Mouse (Mus musculus) thymus, postnatal 36 days (tissue): Measurements from ENCODE around the gene Calcrl.
"Not testable (repeated sequence)": the region's sequence is repeated elsewhere in the genome, so short reads cannot be mapped to it uniquely, and the experiment has no call there.

ENCODE experiments used
- DNase-seq, 2 experiments: peaks; one replicate each; pipeline ENCODE4 v3.0.0; 2022; ENCODE audit warnings: mixed read lengths in 2 of 2

The Calcrl gene

DNA sequence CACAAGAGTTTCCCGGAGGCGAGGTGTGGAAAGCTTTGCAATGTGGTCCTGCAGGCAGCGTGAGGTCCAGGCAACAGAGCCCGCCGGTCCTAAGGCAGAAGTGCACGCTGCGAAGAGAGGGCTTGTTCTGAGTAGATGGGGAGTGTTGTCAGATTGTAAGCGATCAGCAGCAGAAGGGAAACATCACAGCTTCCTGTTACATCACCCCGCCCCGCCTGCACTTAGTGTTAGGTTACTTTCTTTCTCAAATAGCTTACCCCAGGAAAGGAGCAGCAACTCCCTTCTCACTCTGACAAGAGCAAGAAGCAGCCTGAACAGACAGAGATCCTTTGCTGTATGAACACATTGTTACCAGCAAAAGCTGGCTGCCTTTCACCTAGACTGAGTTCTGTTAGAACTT is at the start of gene Calcrl:
Gene Calcrl, minus strand, starts transcription at position 274 of the 400 bp plus-strand sequence.
- DNase-seq: peak; percentile 79 to 85

DNA sequence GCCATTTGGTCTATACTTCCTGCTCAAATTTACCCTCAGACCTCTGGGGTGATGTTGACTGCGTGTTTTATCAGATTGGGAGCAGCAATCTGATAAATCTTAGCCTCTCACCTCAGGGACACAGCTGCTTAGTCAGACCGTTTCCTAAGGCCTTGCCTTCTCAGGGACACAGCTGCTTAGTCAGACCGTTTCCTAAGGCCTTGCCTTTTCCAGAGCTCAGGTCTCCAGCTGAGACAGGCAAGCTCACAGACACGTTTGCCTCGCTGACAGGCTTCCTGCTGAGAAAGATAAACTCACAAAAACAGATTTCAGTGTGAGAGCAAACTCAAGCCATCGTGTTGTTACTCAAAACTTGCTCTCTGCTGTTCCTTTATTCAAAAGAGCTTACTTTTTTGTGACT is 49.4 kb upstream of the Calcrl start:
- no peak for DNase-seq

DNA sequence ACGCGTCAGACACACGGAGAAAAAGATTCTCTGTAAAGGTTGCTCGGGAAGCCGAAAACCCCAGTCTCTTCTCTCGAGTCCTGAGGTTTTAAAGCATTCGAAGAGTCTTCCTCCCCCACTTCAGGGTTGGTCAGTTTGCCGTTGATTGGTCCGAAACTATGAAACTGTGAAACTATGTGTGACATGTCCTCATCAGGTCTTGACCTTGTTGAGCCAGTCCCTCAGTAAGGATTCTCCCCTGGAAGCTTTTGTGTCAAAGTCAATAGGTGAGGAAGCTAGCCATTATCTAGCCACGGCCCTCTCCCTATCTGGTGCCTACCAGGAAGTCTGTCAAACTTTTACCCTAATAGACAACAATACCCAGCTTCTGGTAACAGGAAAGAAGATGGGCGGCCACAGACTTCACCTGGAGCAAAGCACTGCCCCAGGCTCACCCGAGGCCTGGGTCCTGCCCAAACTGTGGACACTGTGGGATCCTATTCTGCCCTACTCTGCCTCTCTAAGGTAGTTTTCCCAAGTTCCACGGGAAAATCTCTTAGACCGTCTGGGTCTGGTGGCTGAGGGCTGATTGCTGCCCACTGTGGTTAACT is 48.8 kb upstream of the Calcrl start:
- DNase-seq: no peak

DNA sequence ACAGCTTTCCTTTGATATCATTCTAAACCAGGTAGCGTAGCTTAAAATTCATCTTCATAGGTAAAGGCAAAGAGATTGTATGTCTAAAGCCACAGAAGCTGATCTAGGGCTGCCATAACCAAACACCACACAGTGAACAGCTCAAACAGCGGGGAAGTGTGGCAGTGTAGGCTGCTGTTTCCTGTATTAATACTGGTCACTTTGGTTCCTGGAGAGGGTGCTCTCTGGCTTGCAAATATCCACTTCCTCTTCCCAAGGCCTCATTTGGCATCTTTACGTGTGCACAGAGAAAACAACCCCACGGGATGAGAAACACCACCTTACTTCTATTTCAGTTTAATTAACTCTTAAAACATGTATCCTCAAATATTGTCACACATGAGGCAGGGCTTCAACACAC is 42.2 kb upstream of the Calcrl start:
- DNase-seq: no peak

DNA sequence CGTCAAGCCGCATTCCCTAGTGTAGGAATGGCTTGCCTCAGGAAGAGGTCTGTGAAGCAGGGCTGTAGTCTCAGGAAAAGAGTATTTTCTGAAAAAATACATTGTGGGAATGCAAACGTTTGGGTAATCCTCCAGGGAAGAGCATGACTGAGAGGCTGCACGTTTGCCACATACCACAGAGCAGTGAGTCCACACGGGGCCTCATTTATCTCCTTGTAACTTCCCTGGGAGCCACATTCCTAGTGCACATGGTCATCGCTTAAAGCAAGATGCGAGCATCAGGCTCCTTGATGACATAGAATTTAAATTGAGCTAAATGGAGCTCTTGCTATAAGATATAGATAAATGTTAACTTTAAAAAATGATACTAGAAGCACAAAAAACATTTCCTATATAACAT is 39.7 kb upstream of the Calcrl start:
- DNase-seq: no peak

DNA sequence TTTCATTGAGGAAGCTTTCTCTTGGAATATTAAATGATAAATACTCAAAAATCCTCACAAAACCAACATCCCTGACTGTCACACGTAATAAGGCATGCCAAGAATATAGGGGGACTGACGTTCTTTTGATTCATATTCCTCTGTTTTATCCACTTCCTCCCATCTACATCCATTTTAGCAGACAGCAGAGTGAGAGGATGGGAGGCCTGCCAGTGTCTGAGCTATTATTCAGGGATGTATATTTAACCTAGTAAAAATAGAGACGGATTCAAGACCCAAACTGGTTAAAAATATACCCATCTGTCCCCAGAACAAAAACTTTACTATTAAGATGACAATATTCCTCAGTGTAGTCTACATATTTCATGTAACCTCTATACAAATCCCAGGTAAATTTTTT is 37.2 kb upstream of the Calcrl start:
- DNase-seq: no peak

DNA sequence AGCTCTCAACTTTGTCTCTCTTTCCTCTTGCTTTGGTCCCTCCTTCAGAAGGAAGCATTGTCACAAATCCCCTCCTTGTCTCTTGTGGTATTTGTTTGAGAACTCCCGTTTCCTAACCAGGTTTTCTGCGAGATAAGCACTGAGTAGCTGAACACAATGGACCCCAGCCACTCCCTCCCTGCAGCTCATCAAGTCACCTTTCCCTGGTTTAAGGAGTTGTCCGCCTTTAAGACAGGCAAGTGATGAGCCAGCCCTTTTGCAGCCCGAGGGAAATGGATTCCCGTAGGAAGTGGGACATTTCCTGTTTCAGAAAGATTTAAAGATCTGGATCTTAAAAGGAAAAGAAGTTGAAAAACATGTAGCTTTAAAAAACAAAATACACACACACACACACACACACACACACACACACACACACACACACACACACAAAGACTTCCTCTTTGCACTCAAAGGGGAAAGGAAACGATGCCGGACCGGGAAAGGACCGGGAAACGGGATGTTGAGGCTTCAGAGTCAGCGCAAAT is 34.5 kb upstream of the Calcrl start:
- no peak for DNase-seq

DNA sequence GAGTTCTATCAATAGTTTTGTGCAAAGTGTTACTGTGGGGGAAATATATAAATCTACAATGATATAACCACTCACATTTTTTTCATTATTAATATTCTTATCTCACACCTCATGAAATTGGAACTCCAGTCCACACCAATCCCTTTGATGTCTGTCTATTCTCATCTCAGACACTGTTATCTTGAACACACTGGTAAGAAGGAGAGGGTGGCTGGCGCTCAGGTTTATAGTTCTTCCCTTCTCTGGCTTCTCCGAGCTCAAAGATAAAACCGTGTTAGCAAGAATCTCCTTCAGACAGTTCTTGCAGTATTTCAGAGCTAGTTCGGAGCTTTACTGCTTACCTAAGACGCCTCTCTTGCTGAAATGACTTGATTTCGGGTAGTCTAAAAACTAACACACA is 32.0 kb upstream of the Calcrl start:
- no peak for DNase-seq

DNA sequence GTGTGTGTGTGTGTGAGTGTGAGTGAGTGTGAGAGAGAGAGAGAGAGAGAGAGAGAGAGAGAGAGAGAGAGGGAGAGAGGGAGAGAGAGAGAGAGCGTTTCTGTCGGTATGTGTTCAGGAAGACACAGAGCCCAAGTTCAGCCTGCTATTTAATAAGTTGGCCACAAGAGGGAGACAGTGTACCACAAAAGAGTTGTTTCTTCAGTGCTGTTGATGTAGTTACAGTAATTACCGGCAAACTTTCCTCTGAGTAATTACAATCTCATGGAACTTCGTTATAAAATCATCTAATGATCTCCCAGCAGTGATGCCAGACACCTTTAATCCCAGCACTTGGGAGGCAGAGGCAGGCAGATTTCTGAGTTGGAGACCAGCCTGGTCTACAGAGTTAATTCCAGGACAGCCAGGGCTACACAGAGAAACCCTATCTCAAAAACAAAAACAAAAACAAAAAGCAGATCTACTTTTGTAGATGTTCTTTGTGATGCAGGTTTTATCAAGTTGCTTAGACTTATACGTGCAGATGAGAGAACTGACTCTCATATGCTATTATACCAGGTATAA is 30.1 kb upstream of the Calcrl start:
- DNase-seq: peak; percentile 17

DNA sequence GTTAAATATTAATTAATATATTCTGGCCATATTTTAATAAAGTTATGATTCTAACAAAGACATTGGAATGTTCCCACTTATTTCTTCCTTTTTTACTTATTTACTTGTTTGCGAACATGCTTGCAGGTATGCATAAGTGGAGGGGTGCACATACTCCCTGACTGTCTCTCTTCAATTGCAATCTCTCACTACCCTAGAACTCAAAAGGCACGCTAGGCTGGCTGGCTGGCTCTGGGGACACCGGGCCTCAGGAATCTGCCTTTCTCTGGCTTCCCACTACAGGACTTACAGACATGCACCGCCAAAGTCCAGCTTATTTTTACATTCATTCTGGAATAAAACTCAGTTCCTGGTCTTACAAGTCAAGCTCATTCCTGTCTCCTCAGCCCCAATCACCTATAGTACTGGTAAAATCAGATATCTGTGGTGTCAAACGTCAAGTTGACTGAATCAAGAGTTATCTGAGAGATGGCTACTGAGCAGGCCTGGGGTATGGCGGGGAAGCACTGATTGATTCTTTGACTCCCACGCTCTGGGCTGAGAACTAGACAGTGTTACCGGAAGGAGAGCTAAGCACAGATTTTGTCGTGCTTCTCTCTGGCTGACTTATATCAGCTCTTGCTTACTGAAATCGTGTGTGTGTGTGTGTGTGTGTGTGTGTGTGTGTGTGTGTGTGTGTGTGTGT is 29.5 kb upstream of the Calcrl start:
- DNase-seq: no peak

DNA sequence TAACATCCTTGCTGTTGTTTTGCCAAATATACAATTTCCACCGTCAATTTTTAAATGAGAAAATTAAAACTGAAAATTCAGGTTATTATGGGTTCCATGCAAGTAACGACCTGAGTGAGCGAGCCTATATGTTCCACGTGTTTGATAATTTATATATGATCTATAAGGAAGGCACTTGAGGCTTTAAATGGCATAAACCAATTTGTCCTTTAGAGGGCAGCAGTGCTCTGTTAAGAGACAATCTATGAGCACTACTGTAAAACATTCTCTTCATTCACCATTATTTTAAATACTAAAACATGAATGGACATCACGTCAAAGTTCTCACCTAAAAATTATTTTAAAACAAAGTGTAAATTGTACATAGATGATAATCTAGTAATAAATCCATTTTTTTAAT is 28.8 kb upstream of the Calcrl start:
- no peak for DNase-seq

DNA sequence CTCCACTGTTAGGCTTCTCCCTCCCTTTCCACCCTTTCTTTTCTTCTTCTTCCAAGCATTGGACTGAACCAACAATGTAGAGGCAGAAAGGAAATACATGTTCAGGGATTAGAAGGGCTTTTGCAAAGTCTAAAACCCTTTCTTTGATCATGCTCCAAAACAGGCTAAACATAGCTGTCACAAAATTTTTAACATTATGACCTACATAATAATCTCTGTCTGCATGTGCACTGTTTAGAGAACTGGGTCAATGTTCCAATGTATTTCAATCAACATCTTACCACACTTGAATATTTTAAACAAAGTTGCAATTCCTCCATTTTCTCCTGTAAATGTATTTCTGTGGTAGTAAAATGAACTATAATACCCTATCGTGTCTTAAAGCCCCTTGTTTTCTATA is 20.3 kb upstream of the Calcrl start:
- DNase-seq: no peak

DNA sequence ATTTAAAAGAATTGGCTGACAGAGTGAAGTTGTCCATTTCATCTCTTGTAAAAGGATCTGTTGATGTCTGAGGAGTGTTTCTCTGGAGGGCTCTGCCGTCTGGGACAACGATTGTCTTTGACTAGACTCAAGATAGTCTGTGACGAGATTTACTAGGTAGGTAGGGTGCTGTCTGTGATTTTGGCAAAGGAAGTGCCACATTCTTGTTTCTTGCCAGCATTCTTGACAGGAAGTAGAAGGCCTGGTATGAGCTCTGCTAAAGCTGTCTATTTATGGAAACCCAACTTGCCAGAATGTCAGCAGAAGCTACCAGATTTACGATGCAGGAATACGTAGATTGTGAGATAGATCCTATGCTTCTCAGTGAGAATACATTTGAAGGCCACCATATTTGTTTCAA is 16.7 kb upstream of the Calcrl start:
- DNase-seq: no peak

DNA sequence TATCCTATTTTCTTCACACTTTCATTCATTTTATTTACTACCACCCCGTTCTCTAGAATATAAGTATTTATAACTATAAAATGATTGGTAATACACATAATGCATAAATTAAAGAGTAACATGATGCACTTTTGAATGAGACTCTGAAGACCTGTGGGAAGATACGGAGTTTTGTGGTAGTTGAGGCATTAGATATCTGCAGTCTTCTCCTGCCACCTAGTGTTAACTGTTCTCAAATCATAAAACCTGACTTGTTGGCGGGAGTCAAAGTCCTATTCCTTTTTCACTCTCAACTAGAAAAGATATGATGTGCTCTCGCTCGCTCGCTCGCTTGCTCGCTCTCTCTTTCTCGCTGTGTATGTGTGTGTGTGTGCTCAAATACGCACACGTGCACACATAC is 4.5 kb upstream of the Calcrl start:
- no peak for DNase-seq

DNA sequence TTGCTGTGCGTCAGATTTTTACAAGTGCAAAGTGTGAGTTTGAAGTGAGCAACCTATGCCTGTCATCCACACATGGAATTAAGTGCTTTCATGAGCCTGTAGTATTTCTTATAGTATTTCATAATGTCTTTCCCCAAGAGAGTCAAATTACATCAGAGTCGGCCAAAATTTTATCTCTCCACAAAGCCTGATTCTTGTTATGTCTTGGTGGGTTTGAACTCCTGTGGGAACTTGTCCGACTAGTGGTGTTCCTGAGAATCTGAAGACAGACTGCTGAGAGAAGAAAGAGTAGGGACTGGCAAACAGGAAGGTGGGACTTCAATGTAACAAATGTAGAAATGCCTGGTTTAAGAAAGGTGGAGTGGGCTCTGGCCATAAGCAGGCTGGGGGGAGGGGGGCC is 3.6 kb upstream of the Calcrl start:
- DNase-seq: peak in 1 of 2 experiments; percentile 12

DNA sequence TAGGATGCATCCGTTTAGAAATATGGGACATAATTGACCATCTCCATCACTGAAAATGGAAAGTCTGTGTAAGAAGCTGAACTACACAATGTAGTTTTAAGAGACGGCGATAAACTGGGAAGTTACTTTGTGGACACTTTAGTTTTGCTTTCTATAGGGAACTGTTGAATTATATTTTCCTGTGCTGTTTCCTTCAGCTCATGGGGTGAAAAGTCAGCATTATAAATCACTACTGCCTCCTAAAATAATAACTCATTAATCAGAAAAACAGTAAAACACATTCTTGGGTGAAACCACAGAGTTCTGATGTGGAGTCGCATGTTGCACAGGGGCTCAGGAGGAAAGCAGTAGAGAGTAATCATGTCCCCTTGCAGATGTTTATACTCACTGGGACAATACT is 1.3 kb upstream of the Calcrl start:
- no peak for DNase-seq

DNA sequence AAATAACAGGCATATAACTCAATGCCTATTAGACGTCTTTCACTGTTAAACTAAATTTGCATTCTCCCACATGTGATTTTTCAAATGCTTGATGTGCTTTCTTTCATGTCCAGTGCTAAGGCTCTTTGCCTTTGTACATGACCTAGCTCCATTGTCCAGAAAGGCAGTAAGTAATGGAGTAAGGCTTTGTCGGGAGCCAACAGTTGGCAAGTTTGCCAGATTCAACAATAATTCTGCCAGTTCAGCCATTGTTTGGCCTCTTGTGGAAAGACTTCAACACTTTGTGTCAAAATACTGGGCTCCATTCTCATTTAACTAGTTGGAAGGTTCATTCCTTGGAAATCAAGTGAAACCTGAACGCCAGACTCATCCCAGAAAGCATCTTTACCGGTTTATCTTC is 8.7 kb downstream of the Calcrl start:
- no peak for DNase-seq

DNA sequence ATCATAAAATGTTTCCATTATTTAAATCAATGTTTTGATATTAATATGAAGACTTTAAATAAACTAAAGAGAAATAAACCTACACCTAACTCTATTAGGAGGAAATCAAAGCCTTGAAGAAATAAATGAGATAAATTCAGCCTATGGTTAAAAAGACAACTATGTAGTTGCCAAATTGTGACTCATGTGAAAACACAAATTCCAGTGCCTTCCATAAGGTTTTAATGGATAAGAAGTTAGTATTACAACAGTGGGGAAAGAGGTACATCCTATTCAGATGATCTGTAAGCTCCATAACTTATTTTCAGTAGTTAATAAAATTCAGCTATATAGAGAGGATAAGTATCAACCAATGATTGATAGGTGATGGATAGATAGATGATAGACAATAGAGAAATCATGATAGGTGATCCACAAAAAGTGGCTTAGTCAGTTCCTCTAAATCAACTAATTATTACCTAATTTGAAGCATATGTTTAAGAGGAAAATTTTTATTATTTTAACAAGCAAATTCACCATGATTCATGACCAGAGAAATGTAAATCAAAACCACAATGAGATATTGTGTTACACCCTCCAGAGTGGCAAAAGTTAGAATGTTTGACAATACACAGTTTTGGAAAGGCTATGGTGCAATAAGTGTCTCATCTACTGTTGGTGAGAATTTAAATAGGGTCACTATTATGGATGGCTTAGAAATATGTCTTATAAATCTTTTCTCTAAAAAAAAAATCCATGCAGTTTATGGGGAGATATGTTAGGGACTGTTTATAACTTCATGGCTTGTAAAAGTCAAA is 15.2 kb downstream of the Calcrl start:
- DNase-seq: no peak

DNA sequence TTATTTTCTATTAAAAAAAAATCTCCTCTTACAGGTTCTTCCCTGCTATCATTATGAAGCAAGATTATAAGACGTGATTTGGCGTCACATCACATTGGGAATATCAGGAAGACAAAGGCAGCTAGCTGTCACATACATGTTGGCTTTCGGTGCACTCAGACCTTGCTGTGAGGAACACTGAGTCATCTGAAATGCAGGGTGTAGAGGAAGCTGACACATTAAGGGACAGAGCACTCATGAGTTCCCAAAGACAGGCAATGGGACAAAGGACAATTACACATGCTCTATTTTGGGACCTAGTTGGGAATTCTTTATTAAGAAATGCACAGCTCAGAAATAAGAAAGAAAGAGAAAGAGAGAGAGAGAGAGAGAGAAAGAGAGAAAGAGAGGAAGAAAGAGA is 20.4 kb downstream of the Calcrl start:
- DNase-seq: no peak

DNA sequence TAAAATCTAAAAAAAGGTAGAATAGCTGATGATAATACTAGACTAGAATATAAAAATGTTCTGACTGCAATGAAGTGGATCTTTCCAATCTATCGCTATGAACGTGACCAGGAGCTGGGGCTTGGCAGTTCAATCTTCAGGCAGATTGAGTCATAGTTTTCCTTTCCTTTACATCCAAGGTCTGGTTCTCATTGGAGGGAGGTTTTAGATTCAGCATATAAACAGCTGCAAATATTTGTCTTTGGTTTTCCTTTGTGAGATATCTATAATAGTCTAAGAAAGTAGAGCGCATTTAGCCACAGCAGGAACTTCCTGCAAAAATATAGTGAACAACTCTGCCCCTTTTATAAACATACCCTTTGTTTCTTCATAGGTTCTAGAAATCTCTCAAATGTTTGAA is 22.5 kb downstream of the Calcrl start:
- DNase-seq: no peak

DNA sequence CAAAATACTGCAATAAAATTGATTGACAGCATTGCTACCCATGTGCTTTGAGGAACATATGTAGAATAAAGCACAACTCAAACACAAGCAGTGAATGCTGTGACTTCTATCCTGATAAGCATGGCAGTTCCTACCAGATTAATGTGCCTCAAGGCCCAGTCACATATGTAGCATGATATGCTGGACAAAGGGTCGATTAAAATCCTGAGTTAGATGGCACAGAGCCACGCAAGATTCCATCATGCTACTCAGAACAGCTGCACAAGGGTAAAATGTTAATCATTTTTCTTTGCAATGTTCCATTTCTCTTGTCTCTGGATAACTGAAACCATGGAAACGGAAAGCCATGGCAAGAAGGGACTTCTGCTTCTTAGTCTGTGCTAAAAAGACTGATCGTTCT is 28.7 kb downstream of the Calcrl start:
- DNase-seq: no peak

DNA sequence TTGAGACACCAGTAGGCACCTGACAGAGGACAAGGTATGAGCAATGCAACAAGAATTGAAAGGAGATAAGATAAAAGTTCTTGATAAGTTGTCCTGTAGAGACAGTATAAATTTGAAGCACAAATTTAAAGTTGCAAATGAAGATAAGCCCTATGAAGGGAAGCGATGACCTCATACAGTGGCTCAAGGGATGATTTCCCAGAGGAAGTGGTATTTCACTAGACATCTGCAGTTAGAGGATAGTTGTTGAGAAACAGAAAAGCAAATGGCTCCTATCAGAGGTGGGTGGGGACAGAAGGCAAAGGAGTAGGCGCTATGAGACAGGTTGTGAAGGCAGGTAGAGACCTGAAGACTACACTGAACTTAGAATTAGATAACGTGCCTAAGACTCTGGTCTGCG is 32.0 kb downstream of the Calcrl start:
- no peak for DNase-seq

DNA sequence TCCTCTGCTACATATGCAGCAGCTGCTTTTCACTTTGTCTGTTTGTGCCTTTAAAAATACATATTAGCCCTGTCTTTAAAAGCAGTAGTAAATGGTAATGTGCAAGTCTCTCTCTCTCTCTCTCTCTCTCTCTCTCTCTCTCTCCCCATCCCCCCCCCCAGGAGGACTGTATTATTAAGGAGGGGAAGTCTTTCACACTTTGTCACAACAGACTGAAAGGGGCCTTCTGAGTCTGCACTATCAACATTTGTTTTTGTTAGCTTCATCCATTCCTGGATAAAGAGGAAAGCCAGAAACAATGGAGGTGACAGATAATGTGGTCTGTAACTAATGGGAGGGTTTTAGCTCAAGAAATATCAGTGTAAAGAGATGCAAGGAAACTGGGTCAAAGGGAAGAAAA is 36.1 kb downstream of the Calcrl start:
- DNase-seq: no peak

DNA sequence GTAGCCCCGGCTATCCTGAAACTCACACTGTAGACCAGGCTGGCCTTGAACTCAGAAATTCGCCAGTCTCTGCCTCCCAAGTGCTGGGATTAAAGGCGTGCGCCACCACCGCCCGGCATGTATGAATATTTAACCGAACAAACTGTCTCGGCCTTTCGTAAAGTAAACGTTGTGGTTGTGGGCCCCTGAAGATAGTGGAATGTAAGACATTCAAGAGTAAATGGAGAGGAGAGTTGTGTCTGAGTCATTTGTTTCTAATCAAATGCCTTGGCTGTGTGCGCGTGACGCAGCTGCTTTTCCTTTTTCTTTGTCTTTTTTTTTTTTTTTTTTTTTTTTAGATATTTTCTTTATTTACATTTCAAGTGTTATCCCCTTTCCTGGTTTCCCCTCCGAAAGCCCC is 36.7 kb downstream of the Calcrl start:
- not testable (repeated sequence) for DNase-seq
